Mouse (Mus musculus) kidney, embryonic 16.5 days (tissue): ENCODE measurements at regions not wholly inside any gene's neighbourhood (a gene's known extent, or its start where the extent isn't known, plus 50 kb on each side); places are given as distances from the start of the nearest gene placed in this dataset.

Source experiments
- ATAC-seq: fragments of 200-750 bp; cut with Nextera tagmentation; 2 replicates; pipeline ENCODE4 v1.8.0; 2017; ENCODE audit warnings: moderate TSS enrichment; ENCODE audit not compliant: low FRiP score, low TSS enrichment
- H3K27ac ChIP-seq: fragments of 300-500 bp; sonication (generic); 2 replicates; pipeline ENCODE4 v1.5.1; 2014; ENCODE audit warnings: low read length
- H3K27me3 ChIP-seq: fragments of 300-500 bp; sonication (generic); 2 replicates; pipeline ENCODE4 v1.6.1; 2014; ENCODE audit warnings: low read length, control low read depth, mixed read lengths; ENCODE audit not compliant: insufficient read depth
- H3K36me3 ChIP-seq: fragments of 300-500 bp; sonication (generic); 2 replicates; pipeline ENCODE4 v1.6.1; 2014; ENCODE audit warnings: low read length, control low read depth, mixed read lengths; ENCODE audit not compliant: insufficient read depth
- H3K4me1 ChIP-seq: fragments of 300-500 bp; sonication (generic); 2 replicates; pipeline ENCODE4 v1.6.1; 2014; ENCODE audit warnings: low read length, control low read depth, mixed read lengths; ENCODE audit not compliant: insufficient read depth
- H3K4me2 ChIP-seq: fragments of 300-500 bp; sonication (generic); replicated peaks from 2 replicates; pipeline ENCODE4 v1.6.1; 2014; ENCODE audit warnings: low read depth, low read length
- H3K4me3 ChIP-seq: fragments of 300-500 bp; sonication (generic); 2 replicates; pipeline ENCODE4 v1.5.1; 2014; ENCODE audit warnings: mild to moderate bottlenecking, low read length
- H3K9ac ChIP-seq: fragments of 300-500 bp; sonication (generic); replicated peaks from 2 replicates; pipeline ENCODE4 v1.6.1; 2014; ENCODE audit warnings: low read length
- H3K9me3 ChIP-seq: fragments of 300-500 bp; sonication (generic); 2 replicates; pipeline ENCODE4 v1.6.1; 2016; ENCODE audit warnings: low read length, control low read depth
- WGBS: fragments of 180-500 bp; shearing (Covaris S2); extraction: QIAGEN DNeasy Blood & Tissue Kit; methylation state at CpG from one replicate; pipeline ENCODE4 v1.1.7; 2014; 5-methylcytosine and 5-hydroxymethylcytosine counted together

DNA sequence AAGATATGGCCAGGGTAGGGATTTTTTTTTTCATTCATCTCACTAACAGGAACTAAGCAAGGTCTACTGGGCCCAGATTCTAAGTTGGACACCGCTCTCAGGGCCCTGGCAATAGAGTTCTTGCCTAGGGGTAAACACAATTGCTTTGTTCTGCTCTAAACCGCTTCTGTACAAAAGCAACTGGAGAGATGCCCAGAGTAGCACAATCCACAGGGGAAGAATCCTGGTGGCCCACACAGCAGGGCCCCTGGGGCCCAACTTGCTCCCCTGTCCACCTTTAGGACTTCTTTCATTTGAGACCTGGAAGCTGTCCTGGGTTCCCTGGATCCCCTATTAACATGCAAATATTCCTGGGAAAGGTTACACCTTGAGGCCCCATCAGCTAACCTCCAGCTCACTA lies 639.4 kb downstream of the Insc start:
- Histone ChIP-seq H3K4me2 (no peak overlapping the region), H3K4me3 (no peak overlapping the region)
- ATAC-seq: no peak

DNA sequence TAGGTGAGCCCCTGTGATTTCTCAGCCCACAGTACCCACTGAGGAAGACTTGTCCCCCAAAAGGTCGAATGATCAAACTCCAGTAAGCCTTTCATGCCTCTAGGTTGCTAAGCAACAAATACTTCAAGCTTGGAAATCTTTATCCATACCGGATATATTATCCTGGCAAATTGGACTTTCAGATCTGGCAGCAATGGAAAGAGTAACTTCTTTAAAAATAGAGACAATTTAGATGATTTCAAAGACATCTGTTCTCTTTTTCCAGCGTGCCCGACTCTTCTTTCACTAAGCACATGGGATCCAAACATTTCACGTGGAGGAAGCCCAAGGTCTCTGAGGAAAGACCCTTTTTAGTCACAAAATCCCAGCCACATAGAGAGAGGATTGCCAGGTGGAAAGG lies 645.4 kb downstream of the Insc start:
- H3K36me3 ChIP-seq: no peaks in the 10 kb centered on the region
- no peak overlapping the region for H3K4me3 ChIP-seq
- H3K4me1 ChIP-seq: peaks cover 6% of the 10 kb centered on the region; the same call in 1 of the 2 replicates
- H3K4me2 ChIP-seq: no peak overlapping the region
- 77% methylated on average over 5 of the region's 5 CpGs for WGBS
- no peak overlapping the region for H3K9ac ChIP-seq
- H3K27me3 ChIP-seq: no peaks in the 10 kb centered on the region; the same call in 1 of the 2 replicates
- H3K9me3 ChIP-seq: no peaks in the 10 kb centered on the region
- ATAC-seq: no peak
- H3K27ac ChIP-seq: no peak overlapping the region

More for the DNA sequence above, 639.4 kb downstream of the Insc start:
- 80% methylated on average over 2 of the region's 2 CpGs for WGBS
- H3K36me3 ChIP-seq: no peaks in the 10 kb centered on the region
- H3K9ac ChIP-seq: no peak overlapping the region
- H3K27me3 ChIP-seq: no peaks in the 10 kb centered on the region
- H3K9me3 ChIP-seq: no peaks in the 10 kb centered on the region
- H3K4me1 ChIP-seq: 0 out of 2 replicates have a peak, but pooled peaks cover 5% of the 10 kb centered on the region
- H3K27ac ChIP-seq: no peak overlapping the region

- peaks cover 6% of the 10 kb centered on the region; the same call in 1 of the 2 replicates for H3K4me1 ChIP-seq
- no peak overlapping the region for H3K4me2 ChIP-seq
- H3K36me3 ChIP-seq: no peaks in the 10 kb centered on the region
- ATAC-seq: no peak
- H3K9me3 ChIP-seq: no peaks in the 10 kb centered on the region
- 89% methylated on average over 3 of the region's 3 CpGs for whole genome bisulfite sequencing
- H3K9ac ChIP-seq: no peak overlapping the region
- no peak overlapping the region for H3K27ac ChIP-seq
- no peak overlapping the region for H3K4me3 ChIP-seq
- H3K27me3 ChIP-seq: no peaks in the 10 kb centered on the region; the same call in 1 of the 2 replicates
Observed at GRCm38 (mm10) chr7:115392520-115392919, 646.1 kb downstream of the Sox6 start.

DNA sequence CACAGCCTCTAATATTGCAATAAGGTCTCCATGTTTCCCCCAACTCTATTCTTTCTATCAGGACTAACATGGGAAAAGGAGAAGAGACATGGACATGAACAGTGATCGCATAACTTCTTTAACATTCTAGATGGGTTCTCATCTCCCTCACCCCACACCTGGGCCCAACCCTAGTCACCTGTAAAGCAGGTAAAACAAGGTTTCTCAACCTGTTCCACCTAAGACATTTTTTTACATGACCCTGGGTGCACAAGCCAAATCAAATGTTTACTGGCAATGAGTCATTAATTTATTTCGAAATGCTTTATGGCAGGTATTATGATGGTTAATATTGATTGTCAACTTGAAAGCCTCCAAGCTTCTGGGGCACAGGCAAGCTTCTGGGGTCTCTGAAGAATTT lies 640.4 kb downstream of the Sox6 start:
- no peak for ATAC-seq
- H3K27ac ChIP-seq: no peak overlapping the region
- H3K4me2 ChIP-seq: no peak overlapping the region
- H3K27me3 ChIP-seq: no peaks in the 10 kb centered on the region; the same call in 1 of the 2 replicates
- H3K9ac ChIP-seq: no peak overlapping the region
- no peaks in the 10 kb centered on the region for H3K9me3 ChIP-seq
- WGBS: 90% methylated on average over 2 of the region's 2 CpGs
- no peaks in the 10 kb centered on the region for H3K36me3 ChIP-seq
- H3K4me3 ChIP-seq: no peak overlapping the region
- peaks cover 4% of the 10 kb centered on the region; the same call in 1 of the 2 replicates for H3K4me1 ChIP-seq

- Histone ChIP-seq H3K36me3 (no peaks in the 10 kb centered on the region), H3K27me3 (no peaks in the 10 kb centered on the region; the same call in 1 of the 2 replicates), H3K9me3 (no peaks in the 10 kb centered on the region), H3K27ac (no peak overlapping the region), H3K4me2 (no peak overlapping the region), H3K4me1 (peaks cover 4% of the 10 kb centered on the region; the same call in 1 of the 2 replicates), H3K4me3 (no peak overlapping the region), H3K9ac (no peak overlapping the region)
- no peak for ATAC-seq
- 13% methylated on average over 3 of the region's 3 CpGs for WGBS
Observed at GRCm38 (mm10) chr7:115399461-115399860, 639.1 kb downstream of the Sox6 start.

- WGBS: 83% methylated on average over 3 of the region's 3 CpGs
- no peaks in the 10 kb centered on the region for H3K36me3 ChIP-seq
- H3K9me3 ChIP-seq: no peaks in the 10 kb centered on the region
- no peak overlapping the region for H3K4me2 ChIP-seq
- ATAC-seq: no peak
- no peaks in the 10 kb centered on the region; the same call in 1 of the 2 replicates for H3K27me3 ChIP-seq
- no peak overlapping the region for H3K4me3 ChIP-seq
- H3K9ac ChIP-seq: no peak overlapping the region
- peaks cover 4% of the 10 kb centered on the region; the same call in 1 of the 2 replicates for H3K4me1 ChIP-seq
- no peak overlapping the region for H3K27ac ChIP-seq
Observed at GRCm38 (mm10) chr7:115407889-115408288, 630.7 kb downstream of the Sox6 start.

DNA sequence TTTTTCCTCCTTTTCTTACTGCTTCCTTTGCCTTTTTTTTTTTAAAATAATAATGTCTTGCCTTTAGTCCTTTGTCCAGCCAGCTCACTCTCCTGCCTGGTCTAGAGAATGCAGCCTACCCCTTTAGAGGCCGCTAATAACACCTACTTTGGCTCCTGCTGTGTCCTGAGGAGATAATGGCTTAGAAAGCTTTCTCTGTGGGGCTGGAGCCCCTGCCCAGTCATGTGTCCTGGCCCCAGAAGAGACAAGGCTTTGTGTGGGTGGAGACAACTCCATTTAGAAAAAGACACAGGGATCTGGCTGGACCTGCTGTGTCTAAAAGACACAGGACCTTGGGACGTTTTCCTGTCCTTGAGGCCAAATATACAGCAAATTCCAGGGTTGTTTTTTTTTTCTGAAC lies 629.7 kb downstream of the Sox6 start:
- H3K9ac ChIP-seq: no peak overlapping the region
- H3K27ac ChIP-seq: no peak overlapping the region
- 40% methylated on average over 2 of the region's 2 CpGs for WGBS
- no peaks in the 10 kb centered on the region for H3K9me3 ChIP-seq
- peaks cover 4% of the 10 kb centered on the region; the same call in 1 of the 2 replicates for H3K4me1 ChIP-seq
- no peak overlapping the region for H3K4me3 ChIP-seq
- H3K27me3 ChIP-seq: no peaks in the 10 kb centered on the region; the same call in 1 of the 2 replicates
- H3K4me2 ChIP-seq: no peak overlapping the region
- no peaks in the 10 kb centered on the region for H3K36me3 ChIP-seq
- no peak for ATAC-seq

DNA sequence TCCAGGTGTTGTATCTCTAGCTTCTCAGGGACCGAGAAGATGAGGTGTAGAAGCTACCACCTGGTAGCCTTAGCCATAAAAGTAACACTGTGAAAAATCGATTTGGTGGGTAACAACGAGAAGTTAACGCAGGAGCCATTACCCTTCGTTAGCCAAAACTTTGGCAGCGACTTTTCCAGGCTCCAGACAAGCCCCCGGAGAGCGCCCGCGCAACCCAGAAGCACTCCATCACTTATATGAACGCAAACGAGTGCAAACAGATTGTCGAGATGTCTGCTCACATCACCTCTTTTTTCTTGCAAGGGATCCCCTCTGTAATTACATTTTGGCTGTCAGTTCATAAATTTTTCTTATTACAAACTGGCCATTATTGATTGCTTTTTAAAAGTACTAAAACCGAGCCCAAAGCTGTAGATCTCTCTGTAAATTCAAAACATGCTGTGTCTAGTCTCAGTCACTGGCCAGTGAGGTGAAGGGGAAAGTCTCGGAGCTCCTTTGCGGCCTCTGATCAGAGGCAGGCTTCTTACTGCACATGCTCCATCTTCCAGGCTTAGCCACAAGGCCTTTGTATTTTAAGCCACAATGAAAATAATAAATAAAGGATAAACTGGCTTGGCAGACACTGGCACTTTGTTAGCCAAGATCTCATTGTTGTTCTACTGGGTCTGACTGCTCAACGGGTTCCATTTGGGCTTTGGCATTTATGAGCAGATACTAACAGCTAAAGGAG lies 627.9 kb downstream of the Sox6 start:
- Histone ChIP-seq H3K36me3 (no peaks in the 10 kb centered on the region), H3K27ac (no peak overlapping the region), H3K27me3 (no peaks in the 10 kb centered on the region), H3K4me3 (no peak overlapping the region), H3K9me3 (no peaks in the 10 kb centered on the region), H3K4me2 (no peak overlapping the region), H3K9ac (no peak overlapping the region), H3K4me1 (peaks cover 4% of the 10 kb centered on the region; the same call in 1 of the 2 replicates)
- ATAC-seq: no peak
- 43% methylated on average over 17 of the region's 17 CpGs for WGBS

GRCm38 (mm10) chr7:115411456-115411855 lies 627.1 kb downstream of the Sox6 start:
- Histone ChIP-seq H3K9me3 (no peaks in the 10 kb centered on the region), H3K36me3 (no peaks in the 10 kb centered on the region), H3K27ac (no peak overlapping the region), H3K4me1 (peaks cover 4% of the 10 kb centered on the region; the same call in 1 of the 2 replicates), H3K4me2 (no peak overlapping the region), H3K9ac (no peak overlapping the region), H3K27me3 (no peaks in the 10 kb centered on the region), H3K4me3 (no peak overlapping the region)
- WGBS: 59% methylated on average over 2 of the region's 2 CpGs
- 0 out of 2 replicates have a peak, but pooled peaks have one; percentile 64 for ATAC-seq

- 18% methylated on average over 5 of the region's 5 CpGs for WGBS
Observed at GRCm38 (mm10) chr7:115415147-115415561, 623.4 kb downstream of the Sox6 start.

More at GRCm38 (mm10) chr7:115415147-115415561, 623.4 kb downstream of the Sox6 start:
- Histone ChIP-seq H3K9ac (no peak overlapping the region), H3K27me3 (no peaks in the 10 kb centered on the region), H3K4me2 (no peak overlapping the region), H3K36me3 (no peaks in the 10 kb centered on the region), H3K27ac (no peak overlapping the region), H3K4me3 (no peak overlapping the region), H3K9me3 (no peaks in the 10 kb centered on the region), H3K4me1 (peaks cover 4% of the 10 kb centered on the region; the same call in 1 of the 2 replicates)
- peak; percentile 77 for ATAC-seq
